Mouse (Mus musculus) erythroblast, embryonic 14.5 days (primary cell): ENCODE results near the gene B4galt5. TPM values are rescaled to one million over a fixed set of nuclear protein-coding genes. Genes with fewer than 3 reads are reported as not detected.
A peak's percentile ranks its signal among the peaks of the same experiment; 100 is the strongest.

Experiments
- H3K27me3 ChIP-seq: 2 replicates; pipeline ENCODE4 v1.6.1; 2012; ENCODE audit warnings: inconsistent platforms; ENCODE audit not compliant: control insufficient read depth
- H3K36me3 ChIP-seq: 2 replicates; pipeline ENCODE4 v1.6.1; 2012; ENCODE audit warnings: mild to moderate bottlenecking, inconsistent platforms; ENCODE audit not compliant: control insufficient read depth
- H3K4me1 ChIP-seq: 2 replicates; pipeline ENCODE4 v1.6.1; 2012; ENCODE audit warnings: inconsistent platforms; ENCODE audit not compliant: control insufficient read depth
- H3K4me3 ChIP-seq: replicated peaks from 2 replicates; pipeline ENCODE3; 2012; ENCODE audit warnings: moderate library complexity, mild to moderate bottlenecking, inconsistent platforms
- H3K9me3 ChIP-seq: 2 replicates; pipeline ENCODE4 v1.6.1; 2012; ENCODE audit warnings: low read length, inconsistent platforms, mixed read lengths; ENCODE audit not compliant: control insufficient read depth
- GATA1 ChIP-seq: IDR thresholded peaks from 2 replicates; pipeline ENCODE4 v1.6.1; 2012; ENCODE audit warnings: low read length, inconsistent platforms, mixed read lengths
- TAL1 ChIP-seq: IDR thresholded peaks from 3 replicates; pipeline ENCODE4 v1.6.1; 2012; ENCODE audit warnings: low read length, inconsistent platforms, mixed read lengths
- polyA plus RNA-seq: library from polyadenylated mRNA; stranded (reverse); fragments of >175 nt; gene quantifications from 2 replicates; pipeline ENCODE4 v1.2.3, GENCODE M21; 2012

Gene B4galt5
- polyA plus RNA-seq, 1 experiment, result 0.28 TPM

DNA sequence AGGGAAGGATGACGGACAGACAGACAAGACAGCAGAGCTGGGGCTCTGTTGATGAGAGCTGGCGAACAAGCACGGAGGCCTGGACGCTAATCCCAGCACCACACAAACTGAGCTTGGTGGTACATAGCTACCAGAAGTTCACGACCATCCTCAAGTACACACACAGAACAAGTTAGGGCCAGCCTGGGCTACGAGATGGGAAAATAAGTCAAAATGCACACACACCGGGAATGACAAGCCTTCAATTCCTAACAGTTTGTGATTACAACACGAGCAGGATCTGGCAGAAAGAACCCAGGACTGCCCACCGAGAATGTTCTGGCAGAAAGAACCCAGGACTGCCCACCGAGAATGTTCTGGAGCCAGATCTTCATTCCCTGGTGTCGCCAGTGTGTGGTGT lies 51.0 kb downstream of the B4galt5 start:
- H3K36me3 ChIP-seq, result peaks cover 12% of the 10 kb centered on the region
- TF ChIP-seq TAL1 (no peak), GATA1 (no peak)

DNA sequence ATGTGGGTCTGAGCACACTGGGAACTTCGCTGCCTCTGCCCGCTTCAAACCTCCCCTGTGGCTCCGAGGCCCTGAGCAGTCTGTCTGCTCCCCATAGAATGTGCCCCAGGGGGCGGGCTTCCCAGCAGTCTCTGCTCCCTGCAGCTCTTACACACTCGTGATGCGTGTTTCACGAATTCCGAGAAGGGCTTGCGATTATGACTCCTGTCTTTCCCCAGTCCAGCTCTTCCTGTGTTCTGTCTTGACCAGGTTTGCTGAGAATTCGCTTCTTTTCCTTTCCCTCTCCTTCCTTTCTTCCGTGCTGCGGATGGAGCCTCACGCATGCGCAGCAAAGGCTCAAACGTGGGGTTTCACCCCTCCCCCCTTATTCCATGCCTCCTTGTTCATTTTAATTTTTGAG lies 54.1 kb downstream of the B4galt5 start:
- Histone ChIP-seq H3K4me3 (peak overlapping the region; percentile 33), H3K36me3 (peaks cover under 1% of the 10 kb centered on the region), H3K4me1 (peaks cover 52% of the 10 kb centered on the region), H3K9me3 (peaks cover 5% of the 10 kb centered on the region), H3K27me3 (peaks cover 2% of the 10 kb centered on the region; the same call in 1 of the 2 replicates)
- TF ChIP-seq GATA1, result no peak
- no peak for TF ChIP-seq TAL1

More for the DNA sequence above, 51.0 kb downstream of the B4galt5 start:
- Histone ChIP-seq H3K27me3 (peaks cover 2% of the 10 kb centered on the region; the same call in 1 of the 2 replicates), H3K4me1 (peaks cover 38% of the 10 kb centered on the region), H3K9me3 (no peaks in the 10 kb centered on the region), H3K4me3 (no peak overlapping the region)

DNA sequence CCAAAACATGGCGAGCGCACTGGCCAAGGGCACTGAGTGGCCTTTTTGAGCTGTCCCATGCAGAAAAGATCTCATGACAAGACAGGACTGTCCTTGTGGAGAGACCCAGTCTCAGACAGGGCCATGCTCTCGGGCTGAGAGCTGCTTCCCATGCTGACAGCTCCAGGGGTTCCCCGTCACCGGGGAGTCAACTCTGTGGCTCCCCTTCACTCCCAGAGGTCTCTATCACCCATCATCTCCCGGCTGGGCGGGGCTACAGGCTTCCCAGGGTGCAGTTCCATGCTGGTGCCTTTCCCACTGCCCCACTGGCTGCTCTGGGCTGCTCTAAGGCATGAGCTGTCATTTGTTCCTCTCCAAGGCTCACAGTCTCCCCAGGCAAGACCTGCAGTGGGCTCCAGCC lies 54.8 kb downstream of the B4galt5 start:
- Histone ChIP-seq H3K9me3 (peaks cover 5% of the 10 kb centered on the region), H3K27me3 (peaks cover 2% of the 10 kb centered on the region; the same call in 1 of the 2 replicates), H3K4me1 (peaks cover 45% of the 10 kb centered on the region), H3K36me3 (no peaks in the 10 kb centered on the region; the same call in 1 of the 2 replicates), H3K4me3 (no peak overlapping the region)
- no peak for TF ChIP-seq GATA1
- no peak for TF ChIP-seq TAL1

DNA sequence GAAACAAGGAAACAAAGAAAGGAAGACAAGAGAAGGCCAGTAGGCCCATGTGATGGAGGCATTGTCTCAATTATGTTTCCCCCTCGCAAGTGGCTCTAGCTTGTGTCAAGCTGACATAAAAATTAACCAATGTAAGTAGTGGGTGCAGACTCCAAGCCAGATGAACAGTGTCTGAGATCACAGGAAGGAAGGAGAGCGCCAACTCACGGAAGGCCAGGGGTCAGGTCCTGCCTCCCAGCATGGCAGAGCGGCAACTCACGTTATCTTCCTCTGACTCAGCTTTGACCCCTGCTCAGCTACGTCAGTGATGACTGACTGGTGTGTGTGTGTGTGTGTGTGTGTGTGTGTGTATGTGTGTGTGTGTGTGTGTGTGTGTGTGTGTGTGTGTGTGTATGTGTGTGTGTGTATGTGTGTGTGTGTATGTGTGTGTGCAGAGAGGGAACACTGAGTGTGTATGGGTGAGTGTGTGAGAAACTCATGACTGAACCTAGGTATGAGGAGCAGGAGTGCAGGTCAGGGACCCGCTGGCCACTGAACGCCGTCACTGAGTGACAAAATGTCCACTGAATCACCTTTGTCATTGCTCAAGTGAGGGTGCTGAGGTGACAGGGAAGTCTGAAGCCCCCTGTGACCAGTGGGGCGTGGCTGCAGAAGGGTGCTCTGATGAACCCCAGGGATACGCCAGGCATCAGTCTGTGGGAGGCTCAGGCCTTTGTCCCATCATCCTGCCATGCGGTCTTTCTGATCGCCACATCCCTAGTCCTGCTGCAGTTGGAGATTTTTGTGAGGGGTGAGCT lies 55.5 kb downstream of the B4galt5 start:
- H3K9me3 ChIP-seq, result peaks cover 5% of the 10 kb centered on the region
- TF ChIP-seq GATA1 (no peak), TAL1 (no peak)
- peaks cover 41% of the 10 kb centered on the region for H3K4me1 ChIP-seq
- peaks cover 2% of the 10 kb centered on the region; the same call in 1 of the 2 replicates for H3K27me3 ChIP-seq
- H3K4me3 ChIP-seq, result peak overlapping the region; percentile 3
- no peaks in the 10 kb centered on the region; the same call in 1 of the 2 replicates for H3K36me3 ChIP-seq

DNA sequence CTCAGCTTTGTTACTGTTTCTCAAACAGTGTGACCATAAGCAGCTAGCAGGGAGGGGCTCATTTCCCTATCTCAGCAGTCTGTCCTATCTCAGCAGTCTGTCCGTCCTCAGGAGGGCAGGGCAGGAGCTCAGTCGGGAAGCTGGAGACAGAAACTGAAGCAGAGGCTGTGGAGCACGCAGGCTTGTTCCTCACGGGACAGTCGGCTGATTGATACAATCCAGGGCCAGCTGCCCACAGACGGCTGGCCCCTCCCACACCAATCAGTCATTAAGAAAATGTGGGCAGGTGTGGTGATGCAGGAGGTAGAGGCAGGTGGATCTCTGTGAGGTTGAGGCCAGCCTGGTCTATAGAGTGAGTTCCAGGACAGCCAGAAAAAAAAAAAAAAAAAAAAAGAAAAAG lies 56.1 kb downstream of the B4galt5 start:
- Histone ChIP-seq H3K4me1 (peaks cover 41% of the 10 kb centered on the region), H3K9me3 (peaks cover 5% of the 10 kb centered on the region), H3K27me3 (peaks cover 2% of the 10 kb centered on the region; the same call in 1 of the 2 replicates), H3K36me3 (no peaks in the 10 kb centered on the region; the same call in 1 of the 2 replicates), H3K4me3 (peak overlapping the region; percentile 31)
- TF ChIP-seq TAL1, result no peak
- no peak for TF ChIP-seq GATA1

DNA sequence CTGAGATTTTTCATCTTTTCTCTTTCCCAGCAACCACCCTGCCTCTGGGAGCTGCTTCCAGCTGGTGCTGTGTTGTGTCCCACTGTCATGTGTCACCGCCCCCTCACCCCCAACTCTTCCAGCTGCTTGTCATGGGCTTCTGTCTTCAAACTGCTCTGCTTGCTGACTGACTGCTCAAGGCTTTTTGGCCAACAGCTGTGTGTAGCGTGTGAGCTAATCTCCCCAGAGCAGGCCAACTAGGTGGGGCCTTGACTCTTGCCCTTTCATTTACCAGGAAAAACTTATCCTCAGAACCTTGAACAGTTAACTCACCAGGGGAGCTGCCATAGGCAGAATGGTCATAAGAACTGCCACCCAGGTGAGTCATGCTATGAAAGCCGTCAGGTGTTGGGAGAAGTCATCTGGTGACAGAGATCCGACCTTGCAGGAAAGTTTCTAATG lies 56.8 kb downstream of the B4galt5 start:
- Histone ChIP-seq H3K27me3 (peaks cover 2% of the 10 kb centered on the region; the same call in 1 of the 2 replicates), H3K36me3 (no peaks in the 10 kb centered on the region; the same call in 1 of the 2 replicates), H3K4me1 (peaks cover 41% of the 10 kb centered on the region), H3K9me3 (peaks cover 5% of the 10 kb centered on the region), H3K4me3 (peak overlapping the region; percentile 38)
- TF ChIP-seq GATA1 (peak; percentile 41; the same call in 1 of the 2 replicates), TAL1 (peak; percentile 64)

DNA sequence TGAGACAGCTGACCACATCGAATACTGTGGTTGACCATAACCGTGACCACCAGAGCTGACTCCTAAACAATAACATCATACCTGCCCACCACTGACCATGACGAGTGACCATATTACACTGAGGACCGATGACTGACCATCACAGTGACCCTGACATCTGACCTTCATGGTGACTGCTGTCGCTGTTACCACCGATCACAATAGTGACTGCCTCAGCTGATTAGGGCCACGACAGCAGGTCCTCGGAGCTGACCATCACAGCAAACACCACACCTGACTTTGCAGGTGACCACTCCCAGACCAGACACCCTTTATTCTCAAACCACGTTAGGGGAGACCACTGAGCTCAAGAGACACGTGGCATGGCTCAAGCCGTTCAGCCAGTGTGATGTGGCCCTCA lies 57.3 kb downstream of the B4galt5 start:
- Histone ChIP-seq H3K4me1 (peaks cover 41% of the 10 kb centered on the region), H3K36me3 (no peaks in the 10 kb centered on the region; the same call in 1 of the 2 replicates), H3K9me3 (peaks cover 5% of the 10 kb centered on the region), H3K4me3 (no peak overlapping the region), H3K27me3 (peaks cover 2% of the 10 kb centered on the region; the same call in 1 of the 2 replicates)
- TF ChIP-seq TAL1 (no peak), GATA1 (no peak)

DNA sequence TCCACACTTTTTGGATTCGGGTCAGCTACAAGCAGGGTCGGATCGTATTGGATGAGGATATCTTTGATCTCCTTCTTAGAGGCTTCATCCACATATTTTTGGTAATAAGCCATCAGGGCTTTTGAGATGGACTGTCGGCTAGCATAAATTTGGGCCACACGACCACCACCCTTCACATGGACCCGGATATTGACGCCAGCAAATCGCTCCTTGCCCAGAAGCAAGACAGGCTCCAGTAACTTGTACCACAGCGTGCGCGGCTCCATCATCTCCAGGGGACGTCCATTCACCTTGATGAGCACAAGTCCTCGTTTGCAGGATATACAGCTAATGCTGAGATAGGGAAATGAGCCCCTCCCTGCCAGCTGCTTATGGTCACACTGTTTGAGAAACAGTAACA lies 67.5 kb downstream of the B4galt5 start:
- Histone ChIP-seq H3K27me3 (peaks cover 7% of the 10 kb centered on the region), H3K9me3 (no peaks in the 10 kb centered on the region), H3K36me3 (no peaks in the 10 kb centered on the region), H3K4me3 (no peak overlapping the region), H3K4me1 (peaks cover 9% of the 10 kb centered on the region)
- TF ChIP-seq TAL1 (no peak), GATA1 (no peak)

DNA sequence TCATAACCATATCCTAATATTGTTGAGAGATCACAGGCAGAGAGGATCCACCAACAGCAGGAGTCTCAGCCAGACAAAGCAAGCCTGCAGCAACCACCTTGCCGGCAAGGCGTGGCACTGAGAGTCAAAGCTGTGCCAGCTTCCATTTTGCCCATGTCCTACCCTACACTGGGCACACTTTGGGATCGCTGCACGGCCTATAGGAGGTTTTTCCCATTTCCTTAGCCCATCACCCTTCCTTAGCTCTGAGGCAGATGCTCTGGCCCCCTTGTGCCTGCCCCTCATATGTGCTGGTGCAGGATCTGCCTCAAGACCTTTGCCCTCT lies 68.0 kb downstream of the B4galt5 start:
- H3K9me3 ChIP-seq, result no peaks in the 10 kb centered on the region
- peaks cover 9% of the 10 kb centered on the region for H3K4me1 ChIP-seq
- H3K4me3 ChIP-seq, result no peak overlapping the region
- no peaks in the 10 kb centered on the region for H3K36me3 ChIP-seq
- H3K27me3 ChIP-seq, result peaks cover 7% of the 10 kb centered on the region
- TF ChIP-seq TAL1, result no peak
- TF ChIP-seq GATA1, result no peak
